In the genomic region with DNA sequence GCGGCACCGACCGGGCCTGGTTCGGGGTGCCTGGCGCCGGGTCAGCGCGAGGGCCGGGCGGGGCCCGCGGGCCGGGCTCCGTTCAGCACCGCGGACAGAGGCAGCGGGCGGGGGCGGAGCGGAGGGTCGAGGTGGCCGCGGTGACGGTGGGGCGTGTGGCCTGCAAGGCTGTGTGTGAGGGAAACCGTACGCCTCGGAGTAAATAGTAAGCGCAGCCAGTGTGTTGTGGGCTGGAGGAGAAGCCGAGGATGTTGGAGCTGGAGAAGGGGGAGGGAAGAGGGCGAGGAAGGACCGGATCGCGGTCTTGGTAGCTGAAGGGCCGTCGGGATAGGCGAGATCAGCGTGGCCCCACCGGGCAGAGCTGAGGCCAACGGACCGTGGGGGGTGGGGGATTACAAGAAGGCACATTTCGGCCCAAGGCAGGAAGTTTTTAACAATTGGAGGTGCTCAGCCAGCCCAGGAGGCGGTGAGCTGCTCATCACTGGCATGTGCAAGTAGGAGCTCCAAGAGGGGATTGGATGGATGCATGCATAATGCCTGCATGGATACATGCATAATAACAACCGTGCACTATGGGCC, we compare ENCODE assay signal across 9 mouse cellular contexts. TPM values are rescaled to one million over a fixed set of nuclear protein-coding genes. Genes with fewer than 3 reads are reported as not detected.
DNase-seq lines count a peak whose midpoint lies in the region; ATAC-seq and TF ChIP-seq lines count a peak whose summit lies in the region.
"Had no signal": no experiment of that assay in that cellular context is flagged by ENCODE, and none has a peak within 500 bp of the region (broad histone marks: within the 10 kb centered on the region; RNA-seq: fewer than 3 reads in every experiment).

No protein-coding gene starts in this region.

- in situ Hi-C loops in CH12.LX (cut with MboI; ENCODE audit: low pct_ligation_motif_present, low pct_unique_long_range_greater_than_20kb, low sequenced_read_pairs), result no loop called here

- peaks cover 5% of the 10 kb centered on the region for H3K9me3 ChIP-seq in CH12.LX (replicated peaks; ENCODE audit: low read length)
- H3K9me3 ChIP-seq in embryonic facial prominence, embryonic 14.5 days (ENCODE audit: control insufficient read depth, low read length), result no peaks in the 10 kb centered on the region
- no peaks in the 10 kb centered on the region for H3K9me3 ChIP-seq in heart, embryonic 15.5 days (replicated peaks)
- no peaks in the 10 kb centered on the region for H3K9me3 ChIP-seq in liver, embryonic 15.5 days (replicated peaks)

- no peak overlapping the region for H3K27ac ChIP-seq in CH12.LX (ENCODE audit: insufficient read depth, low read depth)
- no peak overlapping the region for H3K27ac ChIP-seq in embryonic facial prominence, embryonic 14.5 days (replicated peaks; ENCODE audit: low read depth, low read length)
- H3K27ac ChIP-seq in heart, embryonic 15.5 days, result no peak overlapping the region
- H3K27ac ChIP-seq in liver, embryonic 15.5 days (replicated peaks), result no peak overlapping the region

- no peak for DNase-seq in CH12.LX (ENCODE audit: extremely low read depth)
- DNase-seq in brain, adult 2 months (ENCODE audit: low read depth, low spot score), result peak; percentile 86
- DNase-seq in embryonic facial prominence, embryonic 14.5 days (ENCODE audit: low spot score), result peak; percentile 55
- DNase-seq in kidney, postnatal 14 days, result peak; percentile 76
- DNase-seq in neural tube, embryonic 10.5 days (ENCODE audit: extremely low spot score, low spot score), result peak; percentile 80
- DNase-seq in thymus, postnatal 0 days (ENCODE audit: low spot score), result peak; percentile 17

- peak; percentile 84 for ATAC-seq in embryonic facial prominence, embryonic 14.5 days (ENCODE audit: low read depth)
- ATAC-seq in heart, embryonic 15.5 days (replicated peaks; ENCODE audit: insufficient number of reproducible peaks, insufficient read depth, low FRiP score, low read depth), result peak; percentile 73
- 0 out of 2 replicates have a peak, but pooled peaks have one; percentile 28 for ATAC-seq in liver, embryonic 15.5 days (ENCODE audit: insufficient read depth)

- TF ChIP-seq POLR2A in CH12.LX (IDR thresholded peaks at IDR 0.05; ENCODE audit: low read depth, low read length), result no peak

- no peak for TF ChIP-seq EP300 in CH12.LX (IDR thresholded peaks at IDR 0.05; ENCODE audit: low read length)

- no peaks in the 10 kb centered on the region for H3K36me3 ChIP-seq in CH12.LX (replicated peaks in 1 of 2; ENCODE audit: control insufficient read depth in 1 of 2, insufficient read depth in 1 of 2, low read length in 1 of 2)
- no peaks in the 10 kb centered on the region for H3K36me3 ChIP-seq in embryonic facial prominence, embryonic 14.5 days (ENCODE audit: control insufficient read depth, insufficient read depth, low read length)
- H3K36me3 ChIP-seq in heart, embryonic 15.5 days, result no peaks in the 10 kb centered on the region
- H3K36me3 ChIP-seq in liver, embryonic 15.5 days (replicated peaks), result no peaks in the 10 kb centered on the region

- peaks cover 70% of the 10 kb centered on the region for H3K27me3 ChIP-seq in CH12.LX (replicated peaks)
- H3K27me3 ChIP-seq in embryonic facial prominence, embryonic 14.5 days (replicated peaks; ENCODE audit: control insufficient read depth, insufficient read depth, low read length), result peaks cover 52% of the 10 kb centered on the region
- peaks cover 65% of the 10 kb centered on the region for H3K27me3 ChIP-seq in heart, embryonic 15.5 days
- peaks cover 84% of the 10 kb centered on the region for H3K27me3 ChIP-seq in liver, embryonic 15.5 days

- 1% methylated on average over 32 of the region's 44 CpGs for WGBS in embryonic facial prominence, embryonic 14.5 days
- WGBS in heart, embryonic 15.5 days, result 2% methylated on average over 44 of the region's 44 CpGs
- 2% methylated on average over 44 of the region's 44 CpGs for WGBS in liver, embryonic 15.5 days (ENCODE audit: insufficient replicate concordance)

- peak overlapping the region in 1 of 3 experiments; percentile 6 for H3K4me3 ChIP-seq in CH12.LX (replicated peaks in 1 of 3; ENCODE audit: low read depth in 2 of 3, low read length in 2 of 3, poor library complexity in 1 of 3)
- H3K4me3 ChIP-seq in embryonic facial prominence, embryonic 14.5 days (ENCODE audit: low read depth, low read length), result peak overlapping the region; percentile 46
- peak overlapping the region; percentile 55 for H3K4me3 ChIP-seq in heart, embryonic 15.5 days
- peak overlapping the region; percentile 51 for H3K4me3 ChIP-seq in liver, embryonic 15.5 days (replicated peaks)

- no peak for TF ChIP-seq CTCF in CH12.LX (conservative IDR thresholded peaks at IDR 0.05 in 1 of 2, IDR thresholded peaks at IDR 0.05 in 1 of 2; ENCODE audit: low read depth in 2 of 2, low read length in 2 of 2)

- dilution Hi-C loops in CH12.LX (cut with MboI; ENCODE audit: extremely low pct_ligation_motif_present, extremely low pct_unique_long_range_greater_than_20kb, low sequenced_read_pairs), result no loop called here

- H3K4me2 ChIP-seq in CH12.LX (ENCODE audit: insufficient read depth, low read depth, poor library complexity, severe bottlenecking), result peak overlapping the region; percentile 85
- peak overlapping the region; percentile 95 for H3K4me2 ChIP-seq in embryonic facial prominence, embryonic 14.5 days (ENCODE audit: low read depth, low read length)
- peak overlapping the region; percentile 96 for H3K4me2 ChIP-seq in heart, embryonic 15.5 days
- peak overlapping the region; percentile 69 for H3K4me2 ChIP-seq in liver, embryonic 15.5 days

- H3K4me1 ChIP-seq in CH12.LX (ENCODE audit: control insufficient read depth in 1 of 2, insufficient read depth in 2 of 2), result peaks cover 5 to 6% of the 10 kb centered on the region in 2 experiments
- no peaks in the 10 kb centered on the region for H3K4me1 ChIP-seq in embryonic facial prominence, embryonic 14.5 days (ENCODE audit: control insufficient read depth, insufficient read depth, low read length)
- H3K4me1 ChIP-seq in heart, embryonic 15.5 days (replicated peaks), result peaks cover 9% of the 10 kb centered on the region
- H3K4me1 ChIP-seq in liver, embryonic 15.5 days (replicated peaks), result no peaks in the 10 kb centered on the region

- H3K79me2 ChIP-seq in CH12.LX (replicated peaks; ENCODE audit: control insufficient read depth, extremely low read depth, insufficient read depth, poor library complexity, severe bottlenecking), result no peaks in the 10 kb centered on the region

- no peak for TF ChIP-seq RAD21 in CH12.LX (IDR thresholded peaks at IDR 0.05; ENCODE audit: low read depth, low read length)

- no peak overlapping the region for H3K9ac ChIP-seq in CH12.LX (ENCODE audit: insufficient read depth, low read depth)
- no peak overlapping the region; the same call in 1 of the 2 replicates for H3K9ac ChIP-seq in embryonic facial prominence, embryonic 14.5 days (ENCODE audit: low read depth, low read length)
- no peak overlapping the region for H3K9ac ChIP-seq in heart, embryonic 15.5 days
- H3K9ac ChIP-seq in liver, embryonic 15.5 days, result no peak overlapping the region

TF ChIP-seq in CH12.LX, 34 proteins besides CTCF, POLR2A, EP300 and RAD21 (continues in another document):
- TF ChIP-seq ZNF384 (IDR thresholded peaks at IDR 0.05; ENCODE audit: low read depth, low read length), result no peak

RNA-seq across cellular contexts. Expression of a gene that starts 0.6 kb away (rescaled TPM):
- total RNA-seq in CH12.LX (2012; rRNA removed) (0.38 and 0.42 TPM in 2 replicates), CH12.LX (2014; rRNA removed) (not detected in 2 replicates)
- polyA plus RNA-seq in CH12.LX (2012; ENCODE audit: insufficient read length, low read depth), result 0.07 TPM in 1 of 2 replicates, not detected in the other
- 0.51 TPM in 2 replicates for polyA plus RNA-seq in embryonic facial prominence, embryonic 14.5 days (2014; fragmentation: Nextera tagmentation; extraction: Ambion mirVana)
- 0.05 and 0.13 TPM in 2 replicates for polyA plus RNA-seq in heart, embryonic 15.5 days (2015; fragmentation: Nextera tagmentation; extraction: Ambion mirVana)
- polyA plus RNA-seq in liver, embryonic 15.5 days (2015; fragmentation: Nextera tagmentation; extraction: Ambion mirVana), result 0.03 TPM in 1 of 2 replicates, not detected in the other
- polyA plus RNA-seq in thymus, postnatal 0 days (2015; fragmentation: Nextera tagmentation; extraction: Ambion mirVana), result 0.06 and 0.07 TPM in 2 replicates
- polyA plus RNA-seq: spleen, adult 2 months had no signal

RNA-seq across cellular contexts. Expression of a gene that starts 24.9 kb away (rescaled TPM):
- total RNA-seq in CH12.LX (2012; rRNA removed), result 1.4 and 2.8 TPM in 2 replicates
- total RNA-seq in CH12.LX (2014; rRNA removed), result not detected in 2 replicates
- 0.14 and 0.20 TPM in 2 replicates for polyA plus RNA-seq in CH12.LX (2012; ENCODE audit: insufficient read length, low read depth)
- polyA plus RNA-seq in embryonic facial prominence, embryonic 14.5 days (2014; fragmentation: Nextera tagmentation; extraction: Ambion mirVana), result 8.1 and 9.1 TPM in 2 replicates
- 8.0 and 8.3 TPM in 2 replicates for polyA plus RNA-seq in heart, embryonic 15.5 days (2015; fragmentation: Nextera tagmentation; extraction: Ambion mirVana)
- 1.2 and 1.5 TPM in 2 replicates for polyA plus RNA-seq in liver, embryonic 15.5 days (2015; fragmentation: Nextera tagmentation; extraction: Ambion mirVana)
- polyA plus RNA-seq in thymus, postnatal 0 days (2015; fragmentation: Nextera tagmentation; extraction: Ambion mirVana), result 3.3 and 4.4 TPM in 2 replicates

RNA-seq across cellular contexts. Expression of a gene that starts 40.1 kb away (rescaled TPM):
- total RNA-seq in CH12.LX (2012; rRNA removed), result not detected in 2 replicates
- total RNA-seq in CH12.LX (2014; rRNA removed), result not detected in 2 replicates
- polyA plus RNA-seq in CH12.LX (2012; ENCODE audit: insufficient read length, low read depth), result not detected in 2 replicates
- polyA plus RNA-seq in embryonic facial prominence, embryonic 14.5 days (2014; fragmentation: Nextera tagmentation; extraction: Ambion mirVana), result not detected in 2 replicates
- polyA plus RNA-seq in heart, embryonic 15.5 days (2015; fragmentation: Nextera tagmentation; extraction: Ambion mirVana), result not detected in 2 replicates
- not detected in 2 replicates for polyA plus RNA-seq in liver, embryonic 15.5 days (2015; fragmentation: Nextera tagmentation; extraction: Ambion mirVana)
- not detected in 2 replicates for polyA plus RNA-seq in thymus, postnatal 0 days (2015; fragmentation: Nextera tagmentation; extraction: Ambion mirVana)
- polyA plus RNA-seq: spleen, adult 2 months had no signal

RNA-seq across cellular contexts. Expression of a gene that starts 43.5 kb away (rescaled TPM):
- total RNA-seq in CH12.LX (2012; rRNA removed), result 12.4 and 12.7 TPM in 2 replicates
- 22.7 and 23.8 TPM in 2 replicates for total RNA-seq in CH12.LX (2014; rRNA removed)
- 31.8 and 33.8 TPM in 2 replicates for polyA plus RNA-seq in CH12.LX (2012; ENCODE audit: insufficient read length, low read depth)
- polyA plus RNA-seq in embryonic facial prominence, embryonic 14.5 days (2014; fragmentation: Nextera tagmentation; extraction: Ambion mirVana), result 10.8 and 12.2 TPM in 2 replicates
- 14.8 and 16.8 TPM in 2 replicates for polyA plus RNA-seq in heart, embryonic 15.5 days (2015; fragmentation: Nextera tagmentation; extraction: Ambion mirVana)
- polyA plus RNA-seq in liver, embryonic 15.5 days (2015; fragmentation: Nextera tagmentation; extraction: Ambion mirVana), result 4.9 and 5.6 TPM in 2 replicates
- 24.0 and 24.4 TPM in 2 replicates for polyA plus RNA-seq in thymus, postnatal 0 days (2015; fragmentation: Nextera tagmentation; extraction: Ambion mirVana)

RNA-seq across cellular contexts. Expression of a gene that starts 46.5 kb away (rescaled TPM):
- 69.3 and 71.8 TPM in 2 replicates for total RNA-seq in CH12.LX (2012; rRNA removed)
- 48.7 and 53.1 TPM in 2 replicates for total RNA-seq in CH12.LX (2014; rRNA removed)
- polyA plus RNA-seq in CH12.LX (2012; ENCODE audit: insufficient read length, low read depth), result 38.5 and 42.5 TPM in 2 replicates
- polyA plus RNA-seq in embryonic facial prominence, embryonic 14.5 days (2014; fragmentation: Nextera tagmentation; extraction: Ambion mirVana), result 34.0 and 35.2 TPM in 2 replicates
- polyA plus RNA-seq in heart, embryonic 15.5 days (2015; fragmentation: Nextera tagmentation; extraction: Ambion mirVana), result 20.3 and 29.3 TPM in 2 replicates
- polyA plus RNA-seq in liver, embryonic 15.5 days (2015; fragmentation: Nextera tagmentation; extraction: Ambion mirVana), result 27.6 and 31.9 TPM in 2 replicates
- 49.2 and 50.8 TPM in 2 replicates for polyA plus RNA-seq in thymus, postnatal 0 days (2015; fragmentation: Nextera tagmentation; extraction: Ambion mirVana)

Comparison
In these comparisons a context has a peak if more than half of its experiments do, and no peak if none do; other contexts are left out.
1. ATAC-seq: peak in every context shown above with its lines; median percentile 84 in embryonic facial prominence, embryonic 14.5 days; 73 in heart, embryonic 15.5 days; 28 in liver, embryonic 15.5 days.